Mouse (Mus musculus): Measurements from ENCODE around the gene 4921504E06Rik. TPM values are rescaled to one million over a fixed set of nuclear protein-coding genes. Genes with fewer than 3 reads are reported as not detected.

The 4921504E06Rik gene
- not detected in 2 replicates for total RNA-seq (2014; rRNA removed; ENCODE audit: low replicate concordance)
- polyA plus RNA-seq (2015; fragmentation: Nextera tagmentation; extraction: Ambion mirVana): 0.07 TPM in 1 of 2 replicates, not detected in the other

DNA sequence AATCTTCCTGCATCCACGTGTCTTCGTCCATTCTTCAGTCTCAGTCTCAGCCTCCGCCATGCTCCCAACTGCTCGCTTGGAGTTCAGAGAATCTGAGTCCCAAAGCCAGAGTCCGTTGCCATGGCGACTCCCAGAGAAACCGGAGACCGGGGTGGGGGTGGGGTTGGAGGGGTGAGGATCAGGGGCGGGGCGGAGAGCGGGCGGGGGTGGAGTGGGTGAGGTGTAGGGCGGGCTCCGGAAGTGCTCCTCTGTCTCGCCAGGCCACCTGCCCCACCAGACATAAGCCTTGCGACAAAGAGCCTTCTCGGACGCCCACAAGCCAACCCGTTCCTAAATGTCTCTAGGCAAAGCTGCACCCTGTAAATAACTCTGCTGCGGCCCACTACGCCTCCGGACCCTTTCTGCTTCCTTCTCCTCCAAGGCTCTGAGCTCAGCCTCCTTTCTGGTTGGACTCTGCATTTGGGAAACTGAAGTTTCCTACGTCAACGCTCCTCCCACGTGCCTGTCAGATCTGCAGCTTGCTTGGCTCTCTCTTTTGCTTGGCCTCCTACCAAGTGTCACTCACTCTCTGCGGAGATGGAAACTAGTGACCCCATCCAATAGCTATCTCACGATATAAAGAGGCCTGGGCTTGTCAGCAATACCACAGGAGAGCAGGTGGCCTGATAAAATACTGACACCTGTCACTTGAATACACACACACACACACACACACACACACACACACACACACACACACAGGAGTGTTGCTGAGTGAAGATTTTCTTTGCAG, at the start of gene 4921504E06Rik:
Gene 4921504E06Rik, minus strand, starts transcription at position 94 of the 772 bp plus-strand sequence.
- H3K27me3 ChIP-seq (ENCODE audit: control insufficient read depth, insufficient read depth, low read length): no peaks in the 10 kb centered on the region
- WGBS: under 1% methylated on average over 27 of the region's 27 CpGs
- peak within 1 kb of the TSS; percentile 74 for H3K4me2 ChIP-seq (ENCODE audit: low read depth, low read length)
- peak within 1 kb of the TSS; percentile 49 for H3K4me3 ChIP-seq (ENCODE audit: low read depth, low read length)
- no peaks in the 10 kb centered on the region for H3K9me3 ChIP-seq (replicated peaks; ENCODE audit: control insufficient read depth, low read length)
- no peaks in the 10 kb centered on the region for H3K36me3 ChIP-seq (replicated peaks; ENCODE audit: control insufficient read depth, insufficient read depth, low read length)
- peak; percentile 92 for ATAC-seq (ENCODE audit: insufficient read depth, low read depth)
- DNase-seq (ENCODE audit: low spot score): peak; percentile 94
- TF ChIP-seq EP300 (IDR thresholded peaks at IDR 0.05; ENCODE audit: low read depth): peak; percentile 59; the same call in 1 of the 2 replicates
- TF ChIP-seq CTCF (IDR thresholded peaks at IDR 0.05; ENCODE audit: low read depth): no peak
- peaks cover 35% of the 10 kb centered on the region for H3K4me1 ChIP-seq (ENCODE audit: control insufficient read depth, insufficient read depth)
- H3K9ac ChIP-seq (replicated peaks; ENCODE audit: low read depth, low read length): peak within 1 kb of the TSS; percentile 57
- peak within 1 kb of the TSS; percentile 97 for H3K27ac ChIP-seq (ENCODE audit: low read depth)

DNA sequence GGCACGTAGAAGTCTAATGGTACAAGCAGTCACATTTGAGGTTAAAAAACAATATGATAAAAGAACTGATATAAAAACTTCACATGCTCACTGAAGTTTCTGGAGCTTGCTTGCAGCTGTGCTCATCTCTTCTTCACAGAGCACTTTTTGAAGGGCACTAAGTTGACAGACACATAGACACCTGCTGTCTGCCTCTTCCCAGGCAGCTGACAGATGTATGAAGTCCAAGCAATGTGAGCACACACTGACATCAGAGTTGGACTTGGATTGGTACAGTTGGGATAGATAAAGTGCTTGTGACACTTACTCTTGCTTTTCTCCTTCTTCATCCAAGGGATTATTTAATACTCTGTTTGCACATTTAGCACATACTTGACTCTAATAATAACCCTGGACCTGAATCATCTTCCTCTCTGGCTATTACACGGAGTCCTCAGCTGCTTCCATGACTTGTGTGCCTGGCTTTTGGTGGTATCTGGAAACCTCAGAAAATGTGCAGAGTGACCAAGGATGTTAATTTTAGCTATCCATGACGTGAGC, 47.7 kb upstream of the 4921504E06Rik start:
- Histone ChIP-seq H3K9me3 (replicated peaks; ENCODE audit: control insufficient read depth, low read length) (no peaks in the 10 kb centered on the region), H3K36me3 (replicated peaks; ENCODE audit: control insufficient read depth, insufficient read depth, low read length) (no peaks in the 10 kb centered on the region), H3K4me3 (ENCODE audit: low read depth, low read length) (no peak overlapping the region), H3K27ac (ENCODE audit: low read depth) (no peak overlapping the region), H3K27me3 (ENCODE audit: control insufficient read depth, insufficient read depth, low read length) (no peaks in the 10 kb centered on the region), H3K4me2 (ENCODE audit: low read depth, low read length) (no peak overlapping the region), H3K4me1 (ENCODE audit: control insufficient read depth, insufficient read depth) (no peaks in the 10 kb centered on the region), H3K9ac (replicated peaks; ENCODE audit: low read depth, low read length) (no peak overlapping the region)
- ATAC-seq (ENCODE audit: insufficient read depth, low read depth): 0 out of 2 replicates have a peak, but pooled peaks have one; percentile 39
- WGBS: 50% methylated on average over 3 of the region's 3 CpGs
- TF ChIP-seq EP300 (IDR thresholded peaks at IDR 0.05; ENCODE audit: low read depth) (no peak), CTCF (IDR thresholded peaks at IDR 0.05; ENCODE audit: low read depth) (no peak)
- DNase-seq (ENCODE audit: low spot score): peak; percentile 18

DNA sequence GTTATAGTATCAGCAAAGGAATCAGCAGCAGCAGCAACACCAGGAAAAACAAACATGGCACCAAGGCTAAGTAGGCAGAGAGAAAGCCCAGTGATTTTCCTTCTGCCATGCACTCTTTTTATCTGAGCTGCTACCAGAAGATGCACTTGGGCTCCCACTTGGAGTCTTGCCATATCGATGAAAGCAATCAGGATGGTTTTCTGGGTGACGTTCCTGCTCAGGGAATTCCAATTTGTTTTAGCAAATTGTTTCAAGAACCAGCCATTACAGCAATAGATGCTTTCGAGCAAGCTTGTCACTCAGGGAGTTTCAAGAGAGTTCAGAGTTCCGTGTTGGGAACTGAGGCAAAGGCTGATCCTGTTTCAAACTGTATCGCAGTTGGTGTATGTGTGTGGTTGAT, 47.1 kb upstream of the 4921504E06Rik start:
- Histone ChIP-seq H3K36me3 (replicated peaks; ENCODE audit: control insufficient read depth, insufficient read depth, low read length) (no peaks in the 10 kb centered on the region), H3K4me3 (ENCODE audit: low read depth, low read length) (no peak overlapping the region), H3K27ac (ENCODE audit: low read depth) (no peak overlapping the region), H3K4me1 (ENCODE audit: control insufficient read depth, insufficient read depth) (no peaks in the 10 kb centered on the region), H3K27me3 (ENCODE audit: control insufficient read depth, insufficient read depth, low read length) (no peaks in the 10 kb centered on the region), H3K9ac (replicated peaks; ENCODE audit: low read depth, low read length) (no peak overlapping the region), H3K4me2 (ENCODE audit: low read depth, low read length) (no peak overlapping the region), H3K9me3 (replicated peaks; ENCODE audit: control insufficient read depth, low read length) (no peaks in the 10 kb centered on the region)
- DNase-seq (ENCODE audit: low spot score): no peak
- no peak for ATAC-seq (ENCODE audit: insufficient read depth, low read depth)
- 83% methylated on average over 5 of the region's 5 CpGs for WGBS
- TF ChIP-seq CTCF (IDR thresholded peaks at IDR 0.05; ENCODE audit: low read depth): no peak
- no peak for TF ChIP-seq EP300 (IDR thresholded peaks at IDR 0.05; ENCODE audit: low read depth)

DNA sequence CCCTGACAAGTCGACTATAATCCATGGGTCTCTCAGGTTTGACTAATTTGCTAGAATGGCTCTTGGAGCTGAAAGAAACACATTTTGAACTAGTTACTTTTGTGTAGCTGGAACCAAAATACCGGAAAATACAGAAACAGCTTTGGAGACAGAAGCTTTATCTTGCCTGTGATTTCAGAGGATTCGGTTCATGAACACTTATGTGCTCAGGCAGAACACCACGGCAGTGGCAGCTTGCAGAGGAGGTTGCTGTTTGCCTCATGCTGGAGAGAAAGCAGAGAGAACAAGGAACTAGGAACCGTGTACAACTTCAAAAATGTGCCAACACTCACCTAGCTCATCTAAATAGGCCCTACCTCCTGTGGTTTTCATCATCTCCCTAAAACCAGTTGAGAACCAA, 46.1 kb upstream of the 4921504E06Rik start:
- Histone ChIP-seq H3K4me1 (ENCODE audit: control insufficient read depth, insufficient read depth) (no peaks in the 10 kb centered on the region), H3K27ac (ENCODE audit: low read depth) (no peak overlapping the region), H3K4me3 (ENCODE audit: low read depth, low read length) (no peak overlapping the region), H3K4me2 (ENCODE audit: low read depth, low read length) (no peak overlapping the region), H3K36me3 (replicated peaks; ENCODE audit: control insufficient read depth, insufficient read depth, low read length) (no peaks in the 10 kb centered on the region), H3K9me3 (replicated peaks; ENCODE audit: control insufficient read depth, low read length) (no peaks in the 10 kb centered on the region), H3K27me3 (ENCODE audit: control insufficient read depth, insufficient read depth, low read length) (no peaks in the 10 kb centered on the region), H3K9ac (replicated peaks; ENCODE audit: low read depth, low read length) (no peak overlapping the region)
- TF ChIP-seq CTCF (IDR thresholded peaks at IDR 0.05; ENCODE audit: low read depth) (no peak), EP300 (IDR thresholded peaks at IDR 0.05; ENCODE audit: low read depth) (no peak)
- ATAC-seq (ENCODE audit: insufficient read depth, low read depth) (no peak), DNase-seq (ENCODE audit: low spot score) (no peak)
- 69% methylated on average over 5 of the region's 5 CpGs for WGBS

DNA sequence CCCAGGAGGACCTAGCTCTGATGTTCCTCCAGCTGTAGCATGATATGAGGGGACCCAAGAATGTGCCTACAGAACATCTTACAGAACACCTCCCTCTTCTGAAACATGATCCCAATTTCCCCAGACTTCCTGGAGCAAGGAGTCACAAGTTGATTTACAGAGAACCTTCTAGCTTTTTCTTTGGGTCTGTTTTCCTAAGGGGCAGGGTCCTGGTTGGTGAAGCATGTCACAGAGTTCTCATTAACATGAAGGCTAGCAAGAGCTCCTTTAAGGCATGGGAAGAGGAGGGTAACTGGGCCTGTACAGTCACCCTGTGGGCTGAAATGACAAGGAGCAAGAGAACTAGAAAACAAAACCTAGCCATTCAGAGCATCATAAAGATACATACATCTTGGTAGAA, 43.3 kb upstream of the 4921504E06Rik start:
- no peaks in the 10 kb centered on the region for H3K36me3 ChIP-seq (replicated peaks; ENCODE audit: control insufficient read depth, insufficient read depth, low read length)
- H3K27ac ChIP-seq (ENCODE audit: low read depth): no peak overlapping the region
- H3K27me3 ChIP-seq (ENCODE audit: control insufficient read depth, insufficient read depth, low read length): no peaks in the 10 kb centered on the region
- ATAC-seq (ENCODE audit: insufficient read depth, low read depth) (no peak), DNase-seq (ENCODE audit: low spot score) (no peak)
- no peaks in the 10 kb centered on the region for H3K4me1 ChIP-seq (ENCODE audit: control insufficient read depth, insufficient read depth)
- no peak overlapping the region for H3K9ac ChIP-seq (replicated peaks; ENCODE audit: low read depth, low read length)
- no peak overlapping the region for H3K4me2 ChIP-seq (ENCODE audit: low read depth, low read length)
- no peaks in the 10 kb centered on the region for H3K9me3 ChIP-seq (replicated peaks; ENCODE audit: control insufficient read depth, low read length)
- no peak overlapping the region for H3K4me3 ChIP-seq (ENCODE audit: low read depth, low read length)
- TF ChIP-seq CTCF (IDR thresholded peaks at IDR 0.05; ENCODE audit: low read depth) (no peak), EP300 (IDR thresholded peaks at IDR 0.05; ENCODE audit: low read depth) (no peak)

All from heart, postnatal 0 days (tissue).